Mouse (Mus musculus) heart, embryonic 11.5 days (tissue): ENCODE data around the gene Ift20. TPM values are rescaled to one million over a fixed set of nuclear protein-coding genes. Genes with fewer than 3 reads are reported as not detected.
A peak's percentile ranks its signal among the peaks of the same experiment; 100 is the strongest.

Source experiments
- ATAC-seq: fragments of 200-750 bp; cut with Nextera tagmentation; replicated peaks from 2 replicates; pipeline ENCODE4 v1.8.0; 2017; ENCODE audit warnings: moderate library complexity; ENCODE audit not compliant: insufficient number of reproducible peaks, low FRiP score, low TSS enrichment
- H3K27ac ChIP-seq: fragments of 300-500 bp; sonication (generic); 2 replicates; pipeline ENCODE4 v1.5.1; 2014; ENCODE audit warnings: mild to moderate bottlenecking, low read depth, low read length
- H3K27me3 ChIP-seq: fragments of 300-500 bp; sonication (generic); 2 replicates; pipeline ENCODE4 v1.6.1; 2014; ENCODE audit warnings: mild to moderate bottlenecking, low read length, mixed read lengths; ENCODE audit not compliant: control insufficient read depth, insufficient read depth
- H3K36me3 ChIP-seq: fragments of 300-500 bp; sonication (generic); 2 replicates; pipeline ENCODE4 v1.6.1; 2014; ENCODE audit warnings: mild to moderate bottlenecking, low read length, moderate library complexity, mixed read lengths; ENCODE audit not compliant: control insufficient read depth, insufficient read depth
- H3K4me1 ChIP-seq: fragments of 300-500 bp; sonication (generic); 2 replicates; pipeline ENCODE4 v1.6.1; 2014; ENCODE audit warnings: low read length; ENCODE audit not compliant: control insufficient read depth, insufficient read depth
- H3K4me2 ChIP-seq: fragments of 300-500 bp; sonication (generic); 2 replicates; pipeline ENCODE4 v1.6.1; 2014; ENCODE audit warnings: mild to moderate bottlenecking, moderate library complexity
- H3K4me3 ChIP-seq: fragments of 300-500 bp; sonication (generic); 2 replicates; pipeline ENCODE4 v1.5.1; 2014; ENCODE audit warnings: low read depth, low read length
- H3K9ac ChIP-seq: fragments of 300-500 bp; sonication (generic); 2 replicates; pipeline ENCODE4 v1.6.1; 2014; ENCODE audit warnings: mild to moderate bottlenecking, low read depth, low read length, moderate library complexity
- H3K9me3 ChIP-seq: fragments of 300-500 bp; sonication (generic); replicated peaks from 2 replicates; pipeline ENCODE4 v1.6.1; 2016; ENCODE audit warnings: low read length; ENCODE audit not compliant: control insufficient read depth
- WGBS: fragments of 180-500 bp; shearing (Covaris S2); extraction: QIAGEN DNeasy Blood & Tissue Kit; methylation state at CpG from one replicate; pipeline ENCODE4 v1.1.7; 2014; ENCODE audit not compliant: insufficient replicate concordance; 5-methylcytosine and 5-hydroxymethylcytosine counted together
- polyA plus RNA-seq: library from polyadenylated mRNA; unstranded; fragments of >200 nt; fragmentation: Nextera tagmentation; extraction: Ambion mirVana; gene quantifications from 2 replicates; pipeline ENCODE4 v1.2.1, GENCODE M21; 2014

Ift20 gene
- polyA plus RNA-seq, 1 experiment from 2014 or later = 107 TPM

GRCm38 (mm10) chr11:78500623-78501202, 35.4 kb upstream of the Ift20 start:
- H3K9ac ChIP-seq = no peak overlapping the region
- no peaks in the 10 kb centered on the region for H3K36me3 ChIP-seq

GRCm38 (mm10) chr11:78501529-78501928, 34.6 kb upstream of the Ift20 start:
- H3K4me2 ChIP-seq = no peak overlapping the region
- H3K36me3 ChIP-seq = peaks cover under 1% of the 10 kb centered on the region; the same call in 1 of the 2 replicates
- no peak overlapping the region for H3K9ac ChIP-seq
- no peaks in the 10 kb centered on the region for H3K9me3 ChIP-seq
- no peak overlapping the region for H3K4me3 ChIP-seq
- H3K27me3 ChIP-seq = peaks cover 48% of the 10 kb centered on the region
- ATAC-seq = no peak
- H3K27ac ChIP-seq = no peak overlapping the region
- WGBS = 74% methylated on average over 20 of the region's 20 CpGs
- H3K4me1 ChIP-seq = peaks cover 9% of the 10 kb centered on the region; the same call in 1 of the 2 replicates

More at GRCm38 (mm10) chr11:78500623-78501202, 35.4 kb upstream of the Ift20 start:
- H3K27me3 ChIP-seq = peaks cover 56% of the 10 kb centered on the region
- H3K27ac ChIP-seq = no peak overlapping the region
- H3K4me2 ChIP-seq = no peak overlapping the region
- peaks cover 9% of the 10 kb centered on the region; the same call in 1 of the 2 replicates for H3K4me1 ChIP-seq
- H3K4me3 ChIP-seq = no peak overlapping the region
- 69% methylated on average over 9 of the region's 9 CpGs for WGBS
- no peak for ATAC-seq
- no peaks in the 10 kb centered on the region for H3K9me3 ChIP-seq

GRCm38 (mm10) chr11:78502909-78503650, 33.1 kb upstream of the Ift20 start, which contains the start of gene Sebox:
Gene Sebox, plus strand, starts transcription at chr11:78503447.
- Histone ChIP-seq H3K4me1 (no peaks in the 10 kb centered on the region), H3K27ac (no peak within 1 kb of the TSS), H3K9ac (no peak within 1 kb of the TSS), H3K36me3 (peaks cover 5% of the 10 kb centered on the region), H3K4me2 (no peak within 1 kb of the TSS), H3K27me3 (peaks cover 34% of the 10 kb centered on the region), H3K9me3 (no peaks in the 10 kb centered on the region), H3K4me3 (no peak within 1 kb of the TSS)
- WGBS = 69% methylated on average over 7 of the region's 7 CpGs
- ATAC-seq = no peak

GRCm38 (mm10) chr11:78505430-78505829, 30.7 kb upstream of the Ift20 start:
- peaks cover 12% of the 10 kb centered on the region for H3K27me3 ChIP-seq
- no peak overlapping the region for H3K4me2 ChIP-seq
- no peak for ATAC-seq
- no peaks in the 10 kb centered on the region for H3K4me1 ChIP-seq
- H3K9ac ChIP-seq = no peak overlapping the region
- no peaks in the 10 kb centered on the region for H3K9me3 ChIP-seq
- H3K4me3 ChIP-seq = no peak overlapping the region
- 77% methylated on average over 3 of the region's 3 CpGs for WGBS
- H3K27ac ChIP-seq = no peak overlapping the region
- peaks cover 12% of the 10 kb centered on the region for H3K36me3 ChIP-seq

- no peak for ATAC-seq
- Histone ChIP-seq H3K4me2 (no peak overlapping the region), H3K27me3 (no peaks in the 10 kb centered on the region), H3K27ac (no peak overlapping the region), H3K9ac (no peak overlapping the region), H3K4me3 (no peak overlapping the region), H3K4me1 (peaks cover 14% of the 10 kb centered on the region), H3K36me3 (peaks cover 12% of the 10 kb centered on the region), H3K9me3 (no peaks in the 10 kb centered on the region)
- whole genome bisulfite sequencing = 78% methylated on average over 5 of the region's 5 CpGs
Measured at GRCm38 (mm10) chr11:78509148-78509547, 27.0 kb upstream of the Ift20 start.

- H3K4me2 ChIP-seq = peak within 1 kb of the TSS; percentile 75
- H3K27me3 ChIP-seq = no peaks in the 10 kb centered on the region
Measured at GRCm38 (mm10) chr11:78512025-78512957, 23.9 kb upstream of the Ift20 start, which contains the start of the genes Tmem199 and Poldip2. Gene Tmem199, minus strand, starts transcription at chr11:78512172. Gene Poldip2, plus strand, starts transcription at chr11:78512193.

GRCm38 (mm10) chr11:78513106-78513790, 22.9 kb upstream of the Ift20 start:
- Histone ChIP-seq H3K9me3 (no peaks in the 10 kb centered on the region), H3K4me1 (peaks cover 14% of the 10 kb centered on the region), H3K27me3 (no peaks in the 10 kb centered on the region), H3K4me3 (peak overlapping the region; percentile 91), H3K4me2 (peak overlapping the region; percentile 62), H3K9ac (peak overlapping the region; percentile 99), H3K27ac (no peak overlapping the region), H3K36me3 (peaks cover 29% of the 10 kb centered on the region)
- no peak for ATAC-seq
- 77% methylated on average over 3 of the region's 3 CpGs for WGBS

More at GRCm38 (mm10) chr11:78512025-78512957, 23.9 kb upstream of the Ift20 start, which contains the start of the genes Tmem199 and Poldip2:
- peaks cover 23% of the 10 kb centered on the region for H3K36me3 ChIP-seq
- under 1% methylated on average over 66 of the region's 67 CpGs for WGBS
- H3K4me1 ChIP-seq = peaks cover 14% of the 10 kb centered on the region
- H3K9me3 ChIP-seq = no peaks in the 10 kb centered on the region
- peak within 1 kb of the TSS; percentile 88 for H3K27ac ChIP-seq
- peak within 1 kb of the TSS; percentile 91 for H3K4me3 ChIP-seq
- peak within 1 kb of the TSS; percentile 99 for H3K9ac ChIP-seq
- ATAC-seq = peak; percentile 93
